ENCODE assay signal across 21 mouse cellular contexts in the genomic region with DNA sequence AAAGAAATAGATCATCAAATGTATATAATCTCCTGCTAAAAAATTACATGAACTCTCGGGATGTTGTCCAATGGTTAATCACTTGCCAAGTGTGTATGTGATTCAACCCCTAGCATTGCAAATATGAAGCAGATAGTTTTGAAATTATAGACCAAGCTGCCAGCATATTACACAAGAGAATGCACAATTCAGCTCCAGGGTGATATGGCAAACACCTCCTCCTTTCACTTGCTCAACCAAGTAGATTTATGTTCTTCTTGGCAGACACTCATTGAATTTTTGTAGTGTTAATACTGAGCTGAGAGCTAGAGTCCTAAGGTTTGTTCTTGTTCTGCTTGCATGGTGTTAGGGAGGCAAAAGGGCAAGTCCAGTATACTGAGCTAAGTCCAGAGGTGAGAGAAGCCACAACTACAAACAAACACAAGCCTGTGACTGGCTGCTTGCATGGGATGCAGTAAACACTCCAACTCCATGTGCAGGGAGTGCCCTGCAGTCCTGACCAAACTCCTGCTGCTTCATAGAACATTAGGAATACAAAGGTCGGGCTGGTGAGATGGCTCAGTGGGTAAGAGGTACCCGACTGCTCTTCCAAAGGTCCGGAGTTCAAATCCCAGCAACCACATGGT. TPM values are rescaled to one million over a fixed set of nuclear protein-coding genes. Genes with fewer than 3 reads are reported as not detected.
DNase-seq lines count a peak whose midpoint lies in the region; ATAC-seq and TF ChIP-seq lines count a peak whose summit lies in the region.
"Had no signal": no experiment of that assay in that cellular context is flagged by ENCODE, and none has a peak within 500 bp of the region (broad histone marks: within the 10 kb centered on the region; RNA-seq: fewer than 3 reads in every experiment).

No protein-coding gene starts in this region.

- DNase-seq in adrenal gland, postnatal 10 days, result peak; percentile 19
- no peak for DNase-seq in adrenal gland, adult 18-20 months (ENCODE audit: low spot score in 2 of 2)
- DNase-seq in adipocyte (ENCODE audit: low spot score), result peak; percentile 90
- peak; percentile 93 for DNase-seq in kidney, adult 2 months
- peak; percentile 11 to 49 for DNase-seq in kidney, postnatal 4 days
- DNase-seq in thymus, postnatal 10 days (ENCODE audit: low spot score in 2 of 2), result no peak
- DNase-seq in left cerebral cortex, adult 2 months (ENCODE audit: extremely low spot score in 1 of 2, low spot score in 2 of 2), result no peak
- DNase-seq: cerebellum, adult 9-11 months; embryo, embryonic 11 days; gastrocnemius, postnatal 14 days; thymus, postnatal 25 days had no signal

- no peak overlapping the region for H3K4me3 ChIP-seq in kidney, adult 2 months (ENCODE audit: insufficient read depth, low read depth, low read length)
- no peak overlapping the region for H3K4me3 ChIP-seq in left cerebral cortex, adult 2 months
- H3K4me3 ChIP-seq: heart, embryonic 13.5 days; hindbrain, embryonic 12.5 days had no signal

- TF ChIP-seq POLR2A in kidney, adult 2 months (IDR thresholded peaks at IDR 0.05; ENCODE audit: low read depth, low read length), result no peak

- H3K36me3 ChIP-seq in kidney, adult 2 months (ENCODE audit: control insufficient read depth, insufficient read depth, low read length), result no peaks in the 10 kb centered on the region
- H3K36me3 ChIP-seq: heart, embryonic 13.5 days; hindbrain, embryonic 12.5 days had no signal

- no peak for TF ChIP-seq CTCF in kidney, adult 2 months (conservative IDR thresholded peaks at IDR 0.05; ENCODE audit: insufficient read depth, insufficient read length, low read depth, low read length)
- TF ChIP-seq CTCF in left cerebral cortex, adult 2 months (IDR thresholded peaks at IDR 0.05), result no peak

- 54% methylated on average over 4 of the region's 4 CpGs for WGBS in kidney, adult 2 months

- no peak for ATAC-seq in inflammation-experienced regulatory T-cells, adult 6 months
- ATAC-seq: midbrain, embryonic 16.5 days had no signal

- no peaks in the 10 kb centered on the region for H3K27me3 ChIP-seq in kidney, adult 2 months (replicated peaks; ENCODE audit: control insufficient read depth, insufficient read depth, low read length)
- H3K27me3 ChIP-seq: hindbrain, embryonic 12.5 days had no signal

- intact Hi-C loops in left cerebral cortex, adult 2 months (cut with DNase I), result no loop called here

- peak overlapping the region; percentile 97 for H3K27ac ChIP-seq in kidney, adult 2 months (ENCODE audit: insufficient read depth, low read depth, low read length)
- H3K27ac ChIP-seq in left cerebral cortex, adult 2 months, result no peak overlapping the region
- H3K27ac ChIP-seq: heart, embryonic 13.5 days; hindbrain, embryonic 12.5 days; liver, embryonic 14.5 days had no signal

- H3K4me1 ChIP-seq in kidney, adult 2 months (ENCODE audit: control insufficient read depth, insufficient read depth, low read length), result peaks cover 23% of the 10 kb centered on the region; the same call in 1 of the 2 replicates
- H3K4me1 ChIP-seq: heart, embryonic 13.5 days; hindbrain, embryonic 12.5 days had no signal

RNA-seq across cellular contexts. Expression of gene Mfsd13b, which starts 21.6 kb away (rescaled TPM):
- total RNA-seq in adrenal gland, postnatal 10 days (2021), result under 1 TPM in 1 of 2 experiments, not detected in 1; 0.15 TPM
- total RNA-seq in adrenal gland, adult 18-20 months (2021), result not detected
- polyA plus RNA-seq in kidney, adult 2 months (2012; rRNA removed), result 1.1 and 1.2 TPM in 2 replicates
- under 1 TPM; 0.44 to 0.86 TPM for total RNA-seq in left cerebral cortex, adult 2 months (2021)
- polyA plus RNA-seq in inflammation-experienced regulatory T-cells, adult 6 months (2017; shearing (Covaris generic)), result not detected
- total RNA-seq: ES-E14; gastrocnemius, postnatal 14 days; megakaryocyte progenitor cell, adult 5-6 weeks had no signal
- polyA plus RNA-seq: C2C12; hindbrain, embryonic 12.5 days; neural tube, embryonic 11.5 days; stomach, embryonic 14.5 days had no signal

RNA-seq across cellular contexts. Expression of gene Cdr2, which starts 21.8 kb away (rescaled TPM):
- 10 to 100 TPM; 12.2 to 13.7 TPM for total RNA-seq in adrenal gland, postnatal 10 days (2021)
- 10 to 100 TPM in 1 of 2 experiments, 1 to 10 TPM in 1; 8.6 to 19.6 TPM for total RNA-seq in adrenal gland, adult 18-20 months (2021)
- 28.5 and 30.8 TPM in 2 replicates for polyA plus RNA-seq in kidney, adult 2 months (2012; rRNA removed)
- 1 to 10 TPM; 9.5 to 9.8 TPM for total RNA-seq in left cerebral cortex, adult 2 months (2021)
- 1 to 10 TPM; 1.2 to 1.4 (median 1.3) TPM for polyA plus RNA-seq in inflammation-experienced regulatory T-cells, adult 6 months (2017; shearing (Covaris generic))

RNA-seq across cellular contexts. Expression of gene Mettl9, which starts 30.3 kb away (rescaled TPM):
- total RNA-seq in adrenal gland, postnatal 10 days (2021), result 100 to 1,000 TPM; 102 to 106 TPM
- total RNA-seq in adrenal gland, adult 18-20 months (2021), result 100 to 1,000 TPM in 1 of 2 experiments, 10 to 100 TPM in 1; 93.2 to 111 TPM
- polyA plus RNA-seq in kidney, adult 2 months (2012; rRNA removed), result 31.5 and 35.6 TPM in 2 replicates
- 10 to 100 TPM; 81.9 to 93.1 TPM for total RNA-seq in left cerebral cortex, adult 2 months (2021)
- 10 to 100 TPM in 1 of 3 experiments, 1 to 10 TPM in 2; 3.9 to 10.1 (median 7.1) TPM for polyA plus RNA-seq in inflammation-experienced regulatory T-cells, adult 6 months (2017; shearing (Covaris generic))

Comparison
In these comparisons a context has a peak if more than half of its experiments do, and no peak if none do; other contexts are left out.
1. DNase-seq: peak in adrenal gland, postnatal 10 days (single experiment), adipocyte (single experiment), kidney, adult 2 months (single experiment) and kidney, postnatal 4 days (2 of 2); none in adrenal gland, adult 18-20 months (0 of 2), thymus, postnatal 10 days (0 of 2) and left cerebral cortex, adult 2 months (0 of 2).